Mouse (Mus musculus): ENCODE results near the gene Tapt1. TPM values are rescaled to one million over a fixed set of nuclear protein-coding genes. Genes with fewer than 3 reads are reported as not detected.
A peak's percentile ranks its signal among the peaks of the same experiment; 100 is the strongest.

The Tapt1 gene
- total and polyA plus RNA-seq, 2 experiments from 2014 or later: 15.7 to 36.4 TPM

DNA sequence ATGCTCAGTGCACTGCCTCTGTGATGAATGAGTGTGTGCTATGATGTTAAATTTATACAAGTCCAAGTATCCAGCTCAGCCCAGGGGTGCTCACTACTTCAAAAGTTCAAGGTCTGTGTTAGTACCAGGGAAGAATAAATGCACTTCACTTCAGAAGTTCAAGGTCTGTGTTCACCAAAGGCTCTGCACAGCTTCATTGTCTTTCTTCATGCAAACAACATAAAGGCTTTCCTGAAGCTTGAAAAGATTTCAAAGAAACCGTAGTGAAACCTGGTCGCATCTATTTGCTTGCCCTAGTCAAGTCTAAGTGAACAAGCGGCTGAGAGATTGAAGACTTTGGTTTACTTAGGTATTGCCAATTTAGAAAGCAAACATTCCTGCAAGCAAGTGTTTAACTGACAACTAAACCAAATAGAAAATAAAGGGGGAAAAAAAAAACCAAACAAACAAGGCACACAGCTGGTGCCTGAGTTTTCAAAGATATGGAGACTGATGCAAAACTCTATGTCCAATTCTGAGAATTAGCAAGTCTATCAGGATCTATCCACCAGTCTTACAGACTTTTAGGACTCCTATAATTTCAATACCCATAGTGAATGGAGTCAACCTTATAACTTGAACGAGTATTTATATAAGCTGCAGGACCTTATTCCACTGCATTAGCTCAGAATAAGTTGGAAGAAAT lies 1.4 kb downstream of the Tapt1 start:
- Histone ChIP-seq H3K9me3 (replicated peaks; ENCODE audit: control insufficient read depth, low read length) (no peaks in the 10 kb centered on the region), H3K4me3 (ENCODE audit: low read depth, low read length) (peak overlapping the region; percentile 97), H3K9ac (replicated peaks; ENCODE audit: low read depth, low read length) (no peak overlapping the region; the same call in 1 of the 2 replicates), H3K36me3 (replicated peaks; ENCODE audit: control insufficient read depth, insufficient read depth, low read length) (no peaks in the 10 kb centered on the region), H3K27ac (ENCODE audit: low read depth) (peak overlapping the region; percentile 39; the same call in 1 of the 2 replicates), H3K27me3 (ENCODE audit: control insufficient read depth, insufficient read depth, low read length) (no peaks in the 10 kb centered on the region), H3K4me1 (ENCODE audit: control insufficient read depth, insufficient read depth) (peaks cover 17% of the 10 kb centered on the region), H3K4me2 (ENCODE audit: low read depth, low read length) (peak overlapping the region; percentile 70)
- TF ChIP-seq EP300 (IDR thresholded peaks at IDR 0.05; ENCODE audit: low read depth) (no peak), CTCF (IDR thresholded peaks at IDR 0.05; ENCODE audit: low read depth) (no peak)
- DNase-seq (ENCODE audit: low spot score) (no peak), ATAC-seq (ENCODE audit: insufficient read depth, low read depth) (no peak)
- WGBS: 81% methylated on average over 4 of the region's 4 CpGs

DNA sequence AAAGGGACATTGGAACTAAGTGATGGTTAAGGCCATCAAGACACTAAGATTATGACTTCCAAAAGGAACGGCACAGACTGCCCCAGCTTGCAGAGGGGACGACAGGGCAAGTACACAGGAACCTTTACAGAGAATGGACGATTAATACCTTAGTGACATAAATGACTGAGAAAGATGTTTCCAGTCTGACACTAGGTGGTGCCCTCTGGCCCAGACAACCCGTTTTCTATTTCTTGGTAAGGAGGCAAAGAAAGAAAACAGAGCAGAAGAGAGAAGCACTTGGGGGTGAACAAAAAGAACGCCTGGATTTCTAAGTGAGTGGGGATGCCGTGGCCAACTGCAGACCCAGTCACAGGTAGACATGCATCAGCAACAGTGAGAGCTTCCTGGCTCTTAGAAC lies 2.2 kb downstream of the Tapt1 start:
- peak; percentile 29 for DNase-seq (ENCODE audit: low spot score)
- peak overlapping the region; percentile 97; the same call in 1 of the 2 replicates for H3K4me3 ChIP-seq (ENCODE audit: low read depth, low read length)
- TF ChIP-seq EP300 (IDR thresholded peaks at IDR 0.05; ENCODE audit: low read depth): no peak
- TF ChIP-seq CTCF (IDR thresholded peaks at IDR 0.05; ENCODE audit: low read depth): peak; percentile 56

DNA sequence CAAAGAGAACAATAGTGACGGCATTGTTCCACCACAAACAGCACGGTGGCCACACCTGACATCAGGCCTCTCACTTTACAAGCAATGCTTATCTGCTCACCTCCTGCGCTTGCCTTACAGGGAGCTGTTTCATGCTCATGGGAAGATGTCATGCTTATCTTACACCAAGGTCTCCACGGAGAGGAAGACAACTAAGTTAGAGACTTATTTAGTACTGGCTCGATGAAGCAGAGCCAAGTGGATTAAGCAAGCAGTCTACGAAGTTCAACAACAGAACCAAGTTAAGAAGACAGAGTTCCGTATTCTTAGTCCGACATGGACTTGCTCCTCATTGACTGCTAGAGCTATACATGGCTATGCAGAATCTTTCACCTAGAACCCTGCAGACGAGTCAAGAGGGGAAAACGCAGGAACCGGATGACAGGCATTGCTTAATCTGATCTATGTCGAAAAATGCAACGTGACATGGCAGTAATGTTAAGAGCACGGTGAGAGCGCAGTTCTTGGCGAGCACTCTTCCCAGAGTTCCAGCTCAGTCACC lies 3.0 kb downstream of the Tapt1 start:
- H3K4me1 ChIP-seq (ENCODE audit: control insufficient read depth, insufficient read depth): peaks cover 17% of the 10 kb centered on the region

More for the DNA sequence above, 2.2 kb downstream of the Tapt1 start:
- Histone ChIP-seq H3K27me3 (ENCODE audit: control insufficient read depth, insufficient read depth, low read length) (no peaks in the 10 kb centered on the region), H3K4me1 (ENCODE audit: control insufficient read depth, insufficient read depth) (peaks cover 17% of the 10 kb centered on the region), H3K9me3 (replicated peaks; ENCODE audit: control insufficient read depth, low read length) (no peaks in the 10 kb centered on the region), H3K9ac (replicated peaks; ENCODE audit: low read depth, low read length) (no peak overlapping the region), H3K36me3 (replicated peaks; ENCODE audit: control insufficient read depth, insufficient read depth, low read length) (no peaks in the 10 kb centered on the region), H3K27ac (ENCODE audit: low read depth) (no peak overlapping the region), H3K4me2 (ENCODE audit: low read depth, low read length) (peak overlapping the region; percentile 0; the same call in 1 of the 2 replicates)
- 16% methylated on average over 6 of the region's 6 CpGs for WGBS
- no peak for ATAC-seq (ENCODE audit: insufficient read depth, low read depth)

DNA sequence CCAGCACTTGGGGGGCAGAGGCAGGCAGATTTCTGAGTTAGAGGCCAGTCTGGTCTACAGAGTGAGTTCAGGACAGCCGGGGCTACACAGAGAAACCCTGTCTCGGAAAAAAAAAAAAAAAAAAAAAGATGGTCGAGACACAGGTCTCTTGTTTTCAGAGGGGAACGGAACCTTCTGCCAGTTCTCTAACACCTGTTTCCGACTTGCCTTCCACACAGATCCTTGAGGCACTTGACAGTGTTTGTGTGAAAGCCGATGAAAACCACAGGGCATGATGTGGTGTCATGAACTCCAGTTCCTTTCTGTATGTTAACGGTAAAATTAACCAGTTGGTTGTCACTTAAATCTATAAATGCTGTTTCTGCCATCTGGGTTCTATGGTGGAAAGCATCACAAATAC lies 6.0 kb downstream of the Tapt1 start:
- DNase-seq (ENCODE audit: low spot score) (no peak), ATAC-seq (ENCODE audit: insufficient read depth, low read depth) (no peak)
- 81% methylated on average over 7 of the region's 7 CpGs for WGBS

More for the DNA sequence above, 3.0 kb downstream of the Tapt1 start:
- Histone ChIP-seq H3K36me3 (replicated peaks; ENCODE audit: control insufficient read depth, insufficient read depth, low read length) (no peaks in the 10 kb centered on the region), H3K4me3 (ENCODE audit: low read depth, low read length) (no peak overlapping the region), H3K4me2 (ENCODE audit: low read depth, low read length) (no peak overlapping the region; the same call in 1 of the 2 replicates), H3K9ac (replicated peaks; ENCODE audit: low read depth, low read length) (no peak overlapping the region), H3K9me3 (replicated peaks; ENCODE audit: control insufficient read depth, low read length) (no peaks in the 10 kb centered on the region), H3K27me3 (ENCODE audit: control insufficient read depth, insufficient read depth, low read length) (no peaks in the 10 kb centered on the region), H3K27ac (ENCODE audit: low read depth) (no peak overlapping the region)
- ATAC-seq (ENCODE audit: insufficient read depth, low read depth) (no peak), DNase-seq (ENCODE audit: low spot score) (no peak)
- 62% methylated on average over 16 of the region's 16 CpGs for WGBS
- TF ChIP-seq CTCF (IDR thresholded peaks at IDR 0.05; ENCODE audit: low read depth) (no peak), EP300 (IDR thresholded peaks at IDR 0.05; ENCODE audit: low read depth) (no peak)

DNA sequence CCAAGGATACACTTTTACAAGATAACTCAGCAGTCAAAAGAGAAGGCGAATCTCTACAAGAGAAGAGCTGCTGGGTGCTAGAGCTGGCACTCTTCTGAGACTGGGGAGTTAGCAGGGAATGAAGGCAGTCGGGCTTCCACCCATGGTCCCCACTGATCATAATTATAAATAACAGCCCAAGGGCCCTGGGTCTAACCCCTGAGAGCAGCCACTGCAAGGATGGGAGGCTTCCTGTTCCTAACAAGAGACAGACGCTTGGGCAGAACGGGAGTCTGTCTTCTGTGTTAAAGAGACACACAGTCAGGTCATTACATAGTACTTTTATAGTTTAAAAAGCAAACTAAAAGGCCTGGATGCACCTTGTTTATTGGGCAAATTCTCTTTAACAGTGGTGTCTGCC lies 6.6 kb downstream of the Tapt1 start:
- H3K27me3 ChIP-seq (ENCODE audit: control insufficient read depth, insufficient read depth, low read length): no peaks in the 10 kb centered on the region
- no peak overlapping the region for H3K9ac ChIP-seq (replicated peaks; ENCODE audit: low read depth, low read length)
- no peaks in the 10 kb centered on the region for H3K9me3 ChIP-seq (replicated peaks; ENCODE audit: control insufficient read depth, low read length)
- TF ChIP-seq EP300 (IDR thresholded peaks at IDR 0.05; ENCODE audit: low read depth): no peak
- no peak for TF ChIP-seq CTCF (IDR thresholded peaks at IDR 0.05; ENCODE audit: low read depth)
- H3K36me3 ChIP-seq (replicated peaks; ENCODE audit: control insufficient read depth, insufficient read depth, low read length): peaks cover 18% of the 10 kb centered on the region
- ATAC-seq (ENCODE audit: insufficient read depth, low read depth) (no peak), DNase-seq (ENCODE audit: low spot score) (no peak)
- peak overlapping the region; percentile 26; the same call in 1 of the 2 replicates for H3K27ac ChIP-seq (ENCODE audit: low read depth)
- H3K4me2 ChIP-seq (ENCODE audit: low read depth, low read length): no peak overlapping the region; the same call in 1 of the 2 replicates
- 71% methylated on average over 4 of the region's 4 CpGs for WGBS
- H3K4me1 ChIP-seq (ENCODE audit: control insufficient read depth, insufficient read depth): peaks cover 13% of the 10 kb centered on the region
- no peak overlapping the region for H3K4me3 ChIP-seq (ENCODE audit: low read depth, low read length)

More for the DNA sequence above, 6.0 kb downstream of the Tapt1 start:
- Histone ChIP-seq H3K9ac (replicated peaks; ENCODE audit: low read depth, low read length) (no peak overlapping the region), H3K27me3 (ENCODE audit: control insufficient read depth, insufficient read depth, low read length) (no peaks in the 10 kb centered on the region), H3K36me3 (replicated peaks; ENCODE audit: control insufficient read depth, insufficient read depth, low read length) (peaks cover 18% of the 10 kb centered on the region), H3K4me1 (ENCODE audit: control insufficient read depth, insufficient read depth) (peaks cover 13% of the 10 kb centered on the region), H3K4me3 (ENCODE audit: low read depth, low read length) (no peak overlapping the region), H3K27ac (ENCODE audit: low read depth) (peak overlapping the region; percentile 26; the same call in 1 of the 2 replicates), H3K9me3 (replicated peaks; ENCODE audit: control insufficient read depth, low read length) (no peaks in the 10 kb centered on the region), H3K4me2 (ENCODE audit: low read depth, low read length) (no peak overlapping the region)
- TF ChIP-seq CTCF (IDR thresholded peaks at IDR 0.05; ENCODE audit: low read depth) (no peak), EP300 (IDR thresholded peaks at IDR 0.05; ENCODE audit: low read depth) (no peak)
